Mouse (Mus musculus): ENCODE data around the gene Ush2a.
A peak's percentile ranks its signal among the peaks of the same experiment; 100 is the strongest.

Gene Ush2a

DNA sequence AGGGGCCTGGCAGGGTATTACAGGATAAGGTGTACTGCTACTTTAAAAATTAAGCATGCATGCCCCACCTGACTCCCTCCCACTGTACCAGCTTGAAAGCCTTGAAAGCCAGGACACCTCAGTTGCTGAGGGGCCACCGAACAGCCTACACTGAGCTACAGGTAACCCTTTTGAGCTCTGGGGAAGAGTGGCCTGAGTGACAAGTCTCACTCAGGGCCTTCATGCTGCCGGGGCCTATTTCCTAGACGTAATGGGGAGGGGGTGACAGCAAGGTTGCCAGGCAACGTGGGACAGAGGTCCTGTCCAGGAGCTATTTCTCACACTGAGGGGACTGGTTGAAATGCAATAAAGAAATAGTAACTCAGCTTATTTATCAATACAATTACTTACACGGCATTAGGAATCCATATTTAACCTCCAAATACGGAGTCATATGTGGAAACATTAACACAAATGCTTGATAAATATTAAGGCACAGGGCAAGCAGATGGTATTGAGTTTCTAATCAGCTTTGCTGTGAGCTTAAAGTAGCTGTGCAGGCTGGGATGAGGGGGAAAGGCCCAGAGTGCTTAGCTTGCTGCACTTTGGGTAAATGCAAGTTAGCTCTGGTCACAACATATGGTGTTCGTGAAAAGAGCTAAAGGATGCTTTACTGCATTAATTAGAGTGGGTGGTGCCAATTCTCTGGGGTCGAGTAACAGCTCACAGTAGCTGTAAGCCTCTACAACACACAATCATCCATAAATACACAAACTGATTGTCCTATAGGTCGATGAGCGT lies at the start of gene Ush2a:
Gene Ush2a, plus strand, starts transcription at position 121 of the 780 bp plus-strand sequence.
- no peak for DNase-seq (ENCODE audit: low spot score)

GRCm38 (mm10) chr1:188214885-188215611 lies 46.8 kb upstream of the Ush2a start:
- no peak for DNase-seq (ENCODE audit: low spot score)

DNA sequence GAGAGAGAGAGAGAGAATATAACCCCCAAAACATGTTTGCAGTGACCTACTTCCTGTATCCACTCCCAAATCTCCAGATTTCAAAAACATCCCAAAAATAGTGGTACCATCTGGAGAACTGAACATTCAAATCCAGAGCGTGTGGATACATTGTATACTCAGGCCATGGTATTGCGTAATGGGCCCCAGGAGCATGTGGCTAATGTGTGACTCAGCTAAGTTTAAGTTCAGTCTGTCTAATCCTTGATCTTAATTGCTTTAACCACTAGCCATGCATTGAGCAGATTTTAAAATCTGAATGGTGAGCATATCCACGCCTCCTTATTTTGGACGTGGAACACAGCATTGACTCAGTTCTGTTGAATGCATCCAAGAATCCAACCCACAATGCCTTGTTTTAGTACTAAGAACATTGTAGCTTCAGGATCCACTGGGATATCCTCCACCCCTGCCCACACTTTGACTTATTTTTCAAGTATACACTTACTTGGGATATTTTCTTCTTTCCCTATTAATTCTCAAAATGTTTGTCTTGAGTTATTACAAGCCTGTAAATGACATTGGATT lies 40.5 kb upstream of the Ush2a start:
- no peak for DNase-seq (ENCODE audit: low spot score)

DNA sequence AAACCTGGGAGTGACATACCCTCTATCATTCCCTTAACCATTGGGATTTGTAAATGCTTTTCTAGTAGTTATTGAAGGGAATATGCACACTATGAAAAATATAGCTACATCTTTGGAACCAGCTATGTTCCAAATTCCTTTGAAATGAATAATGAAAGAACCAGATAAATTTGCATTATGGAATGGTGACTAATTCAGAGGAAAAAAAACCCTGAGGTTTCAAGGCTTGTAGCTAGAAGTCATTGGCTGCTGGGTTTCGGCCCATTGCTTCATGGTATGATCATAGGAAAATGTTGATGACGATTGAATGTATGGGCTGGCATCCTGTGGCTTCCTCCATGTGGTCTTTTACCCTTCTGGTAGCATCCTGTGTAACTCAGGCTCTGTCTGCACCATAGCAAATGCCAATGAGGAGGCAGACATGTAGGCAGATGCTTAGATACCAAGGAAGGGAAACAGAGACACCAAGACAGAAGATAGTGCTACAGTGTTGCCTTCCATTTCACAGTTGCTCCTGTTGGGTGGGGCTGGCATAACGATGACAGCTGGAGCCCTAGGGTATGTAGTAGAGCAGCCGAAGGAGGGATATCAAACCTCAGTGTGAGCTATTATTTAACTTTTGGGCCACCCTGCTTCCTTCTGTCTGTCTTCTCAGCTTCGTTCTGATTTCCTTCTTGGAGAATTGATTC lies 28.6 kb upstream of the Ush2a start:
- DNase-seq (ENCODE audit: low spot score), result no peak

DNA sequence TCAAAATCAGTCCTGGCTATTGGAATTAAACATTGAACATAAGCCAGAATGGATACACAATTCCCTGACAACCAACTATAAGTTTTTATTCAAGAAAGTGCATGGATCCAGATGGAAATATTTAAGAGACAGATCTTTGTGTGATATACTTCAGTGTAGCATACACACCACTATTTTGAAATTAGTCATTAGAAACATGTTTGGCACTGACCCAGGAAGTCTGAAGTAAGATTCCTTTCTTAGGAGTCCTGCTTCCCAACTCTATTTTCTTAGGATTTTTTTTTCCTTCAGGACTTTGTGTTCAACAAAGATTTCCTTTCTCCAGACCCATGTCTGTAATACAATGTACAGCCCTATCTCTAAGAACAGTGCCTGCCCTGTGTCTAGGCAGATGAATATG lies 23.2 kb upstream of the Ush2a start:
- no peak for DNase-seq (ENCODE audit: low spot score)

- no peak for DNase-seq (ENCODE audit: low spot score)
Observed at GRCm38 (mm10) chr1:188241766-188242165, 20.1 kb upstream of the Ush2a start.

DNA sequence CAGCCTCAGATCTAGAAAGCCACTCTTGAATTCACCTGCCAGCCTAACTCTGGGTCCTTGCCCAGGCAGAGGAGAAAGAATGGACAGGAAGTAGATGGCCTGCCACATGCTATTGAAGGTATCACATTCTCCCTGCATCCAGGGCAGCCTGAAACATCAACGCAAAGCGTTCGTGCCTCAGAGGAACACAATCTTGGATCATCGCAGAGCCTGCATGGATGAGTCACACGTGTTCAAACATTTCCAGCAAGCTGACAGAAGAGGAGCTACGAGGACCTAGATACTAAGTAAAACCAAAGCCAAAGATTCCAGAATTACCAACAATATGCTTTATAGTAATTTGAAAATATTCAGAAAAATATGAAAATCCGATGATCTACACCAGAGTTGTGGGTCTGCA lies 4.3 kb upstream of the Ush2a start:
- no peak for DNase-seq (ENCODE audit: low spot score)

DNA sequence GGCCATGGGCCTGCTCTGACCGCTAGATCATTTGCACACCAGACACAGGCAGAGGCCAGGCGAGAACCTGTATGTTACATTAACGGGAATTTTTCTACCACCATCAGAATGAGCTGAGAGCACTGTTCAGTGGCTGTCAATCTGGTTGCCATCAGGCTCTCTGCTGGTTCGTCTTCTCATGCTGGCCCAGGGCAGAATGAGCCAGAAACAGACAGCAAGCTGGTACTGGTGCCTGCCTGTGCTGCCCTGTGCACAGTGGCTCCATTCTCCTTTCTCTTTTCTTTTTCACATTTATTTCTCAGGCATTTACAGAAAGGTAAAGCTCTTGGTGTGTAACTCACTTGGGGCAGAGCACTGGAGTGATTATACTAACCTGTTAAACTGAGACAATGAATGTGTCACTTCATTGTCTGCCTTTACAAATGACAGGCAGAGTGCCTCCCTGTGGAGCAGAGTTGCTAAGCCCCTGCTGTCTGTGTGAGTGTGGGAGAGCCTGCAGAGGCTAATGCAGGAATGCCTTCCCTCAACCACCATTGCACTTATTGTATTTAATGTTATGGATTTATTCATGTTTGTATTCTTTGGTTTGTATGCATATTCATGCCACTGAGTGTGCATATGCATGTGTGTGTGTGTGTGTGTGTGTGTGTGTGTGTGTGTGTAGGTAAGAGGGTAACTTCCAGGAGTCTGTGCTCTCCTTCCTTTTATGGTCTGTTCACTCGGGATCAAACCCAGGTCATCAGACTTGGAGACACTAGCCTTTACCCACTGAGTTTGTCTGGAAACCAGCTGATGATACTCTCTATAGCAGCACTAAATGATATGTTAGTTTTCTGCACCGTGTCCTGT lies 1.3 kb upstream of the Ush2a start:
- no peak for DNase-seq (ENCODE audit: low spot score)

- no peak for DNase-seq (ENCODE audit: low spot score)
Observed at GRCm38 (mm10) chr1:188267127-188267722, 5.4 kb downstream of the Ush2a start.

GRCm38 (mm10) chr1:188269071-188269470 lies 7.2 kb downstream of the Ush2a start:
- no peak for DNase-seq (ENCODE audit: low spot score)

GRCm38 (mm10) chr1:188313303-188313702 lies 51.5 kb downstream of the Ush2a start:
- no peak for DNase-seq (ENCODE audit: low spot score)

GRCm38 (mm10) chr1:188316574-188316973 lies 54.8 kb downstream of the Ush2a start:
- DNase-seq (ENCODE audit: low spot score), result no peak

DNA sequence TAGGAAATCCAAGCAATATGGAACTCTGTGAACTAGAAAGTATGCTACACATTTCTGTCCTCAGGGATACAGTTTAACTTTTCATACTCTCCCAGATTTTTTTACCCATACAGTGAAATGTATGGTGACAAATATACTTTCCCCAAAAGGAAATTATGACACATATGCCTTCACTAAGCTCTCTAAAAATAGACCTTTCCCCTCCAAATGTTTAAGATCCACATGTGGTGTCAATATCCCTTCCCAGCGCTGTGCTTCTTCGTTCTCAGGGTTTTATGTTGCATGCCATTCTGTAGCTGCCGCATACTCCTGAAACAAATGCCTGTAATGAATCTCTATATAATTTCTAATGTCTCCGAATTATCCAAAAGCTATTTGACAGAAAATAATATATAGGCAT lies 58.4 kb downstream of the Ush2a start:
- DNase-seq (ENCODE audit: low spot score), result no peak

DNA sequence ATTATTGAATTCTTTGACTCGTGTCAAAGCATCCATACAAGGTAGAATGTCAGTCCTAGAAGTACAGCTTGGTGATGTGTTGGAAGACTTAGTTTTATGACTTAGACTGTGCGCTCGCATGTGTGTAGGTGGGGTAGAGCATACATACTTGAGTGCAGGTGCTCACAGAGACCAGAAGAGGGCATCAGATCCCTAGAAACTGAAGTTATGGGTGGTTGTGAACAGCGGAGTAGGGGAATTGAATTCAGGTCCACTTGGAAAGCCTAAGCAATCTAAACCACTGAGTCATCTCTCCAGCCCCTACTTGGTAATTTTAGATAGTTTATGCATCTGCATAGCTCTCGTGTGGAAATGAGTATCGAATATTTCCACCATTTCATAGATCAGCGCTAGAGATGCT lies 59.7 kb downstream of the Ush2a start:
- no peak for DNase-seq (ENCODE audit: low spot score)

DNA sequence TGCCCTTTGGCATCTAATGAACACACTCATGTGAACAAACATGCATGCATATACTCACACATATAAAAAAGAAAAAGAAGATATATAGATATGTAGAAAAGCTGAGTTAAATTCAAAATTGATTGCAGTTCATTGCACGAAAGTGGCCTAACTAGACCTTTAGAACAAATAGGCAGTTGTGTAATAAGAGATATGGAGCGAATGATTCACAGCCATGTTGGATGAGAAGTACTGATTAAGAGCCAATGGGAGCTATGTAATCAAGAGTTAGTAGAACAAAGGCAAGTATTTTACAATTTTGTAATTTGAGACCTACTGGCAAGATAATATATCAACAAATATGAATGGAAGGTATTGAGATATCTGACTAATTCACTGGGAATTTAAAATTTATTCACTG lies 68.6 kb downstream of the Ush2a start:
- no peak for DNase-seq (ENCODE audit: low spot score)

- no peak for DNase-seq (ENCODE audit: low spot score)
Observed at GRCm38 (mm10) chr1:188333936-188334335, 72.1 kb downstream of the Ush2a start.

DNA sequence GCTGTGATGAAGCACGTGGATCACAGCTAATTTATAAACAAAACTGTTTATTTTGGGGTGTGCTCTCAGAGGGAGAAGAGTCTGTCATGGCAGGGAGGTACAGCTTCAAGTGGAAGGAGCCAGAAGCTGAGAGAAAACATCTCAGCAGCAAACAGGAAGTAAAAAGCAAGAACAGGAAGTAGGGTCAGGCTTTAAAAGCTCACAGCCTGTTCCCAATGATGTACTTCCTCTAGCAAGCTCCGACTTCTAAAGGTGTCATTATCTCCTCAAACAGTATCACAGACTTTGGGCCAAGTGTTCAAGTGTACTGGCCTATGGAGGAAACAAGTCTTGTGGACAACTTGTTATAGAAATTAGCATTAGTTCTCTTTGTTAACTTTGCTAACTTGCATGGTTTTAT lies 85.9 kb downstream of the Ush2a start:
- DNase-seq (ENCODE audit: low spot score), result no peak

- DNase-seq (ENCODE audit: low spot score), result no peak
Observed at GRCm38 (mm10) chr1:188354726-188355125, 92.9 kb downstream of the Ush2a start.

DNA sequence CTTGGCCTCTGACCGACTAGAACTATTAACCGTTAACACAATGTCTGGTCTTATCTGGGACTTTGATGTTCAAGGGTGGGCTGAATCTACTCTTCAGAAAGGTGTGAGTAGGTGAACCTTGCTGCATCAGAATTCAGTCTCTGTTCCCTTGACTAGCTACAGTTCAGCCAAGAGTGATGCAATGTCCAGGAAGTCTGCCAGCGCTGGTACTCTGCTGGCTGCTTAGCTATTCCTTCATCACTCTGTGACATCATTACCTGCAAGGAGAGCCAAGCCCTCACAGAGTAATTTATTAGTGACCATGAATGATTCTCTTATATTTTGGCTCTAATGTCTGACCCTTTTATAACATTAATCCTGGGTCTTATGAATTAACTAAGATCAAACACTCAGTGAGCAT lies 101.7 kb downstream of the Ush2a start:
- DNase-seq (ENCODE audit: low spot score), result peak; percentile 1

DNA sequence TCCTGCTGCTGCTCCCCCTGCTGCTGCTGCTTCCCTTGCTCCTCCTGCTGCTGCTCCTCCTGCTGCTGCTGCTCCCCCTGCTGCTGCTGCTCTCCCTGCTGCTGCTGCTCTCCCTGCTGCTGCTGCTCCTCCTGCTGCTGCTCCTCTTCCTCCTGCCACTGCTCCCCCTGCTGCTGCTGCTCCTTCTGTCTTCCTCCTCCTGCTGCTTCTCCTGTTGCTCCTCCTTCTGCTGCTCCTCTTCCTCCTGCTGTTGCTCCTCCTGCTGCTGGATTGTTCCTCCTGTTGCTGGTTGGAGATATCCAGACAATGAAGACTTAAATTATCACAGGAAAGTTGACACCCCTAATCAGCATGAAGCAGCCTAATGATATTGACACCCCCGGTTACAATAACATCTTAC lies 123.4 kb downstream of the Ush2a start:
- no peak for DNase-seq (ENCODE audit: low spot score)

DNA sequence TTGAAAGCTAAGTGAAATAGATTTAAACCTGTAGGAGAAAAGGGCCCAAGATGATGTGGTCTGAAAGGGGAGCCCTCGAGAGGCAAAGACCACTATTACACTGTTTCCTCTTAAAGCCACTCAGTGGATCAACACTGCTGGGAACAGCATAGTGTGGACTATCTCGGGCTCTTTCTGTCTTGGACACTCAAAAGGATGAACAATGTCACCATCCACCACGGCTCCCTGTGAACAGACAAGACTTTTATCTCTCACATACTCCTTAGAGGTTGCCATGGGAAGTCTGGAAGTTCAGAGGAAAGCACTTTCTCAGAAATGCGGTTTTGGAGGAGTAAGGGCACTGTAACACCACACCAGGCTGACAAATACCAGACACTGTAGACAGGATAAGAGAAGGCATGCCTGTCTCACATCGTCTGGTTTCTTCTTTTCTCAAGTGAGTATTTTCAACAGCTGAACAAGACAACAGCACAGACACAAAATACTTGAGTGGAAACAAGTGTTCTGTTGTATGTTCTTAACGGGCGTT lies 124.0 kb downstream of the Ush2a start:
- no peak for DNase-seq (ENCODE audit: low spot score)
